Mouse (Mus musculus) kidney, adult 2 months (tissue): ENCODE results near the gene Psip1. TPM values are rescaled to one million over a fixed set of nuclear protein-coding genes. Genes with fewer than 3 reads are reported as not detected.
A peak's percentile ranks its signal among the peaks of the same experiment; 100 is the strongest.
"Not testable (repeated sequence)": the region's sequence is repeated elsewhere in the genome, so short reads cannot be mapped to it uniquely, and the experiment has no call there.

Experiments
- DNase-seq: peaks from one replicate; pipeline ENCODE4 v3.0.0; 2021
- H3K27ac ChIP-seq: fragments of 200-500 bp; 2 replicates; pipeline ENCODE4 v1.5.1; 2012; ENCODE audit warnings: low read depth, low read length, control low read depth, inconsistent platforms; ENCODE audit not compliant: insufficient read depth
- H3K27me3 ChIP-seq: fragments of 200-500 bp; replicated peaks from 2 replicates; pipeline ENCODE4 v1.6.1; 2012; ENCODE audit warnings: mild to moderate bottlenecking, moderate library complexity, low read length, inconsistent platforms; ENCODE audit not compliant: control insufficient read depth, insufficient read depth
- H3K36me3 ChIP-seq: fragments of 200-500 bp; 2 replicates; pipeline ENCODE4 v1.6.1; 2012; ENCODE audit warnings: mild to moderate bottlenecking, moderate library complexity, low read length, inconsistent platforms; ENCODE audit not compliant: control insufficient read depth, insufficient read depth
- H3K4me1 ChIP-seq: fragments of 200-500 bp; 2 replicates; pipeline ENCODE4 v1.6.1; 2011; ENCODE audit warnings: low read length; ENCODE audit not compliant: control insufficient read depth, insufficient read depth
- H3K4me3 ChIP-seq: fragments of 200-500 bp; 2 replicates; pipeline ENCODE4 v1.5.1; 2011; ENCODE audit warnings: mild to moderate bottlenecking, low read depth, low read length, control low read depth; ENCODE audit not compliant: insufficient read depth
- CTCF ChIP-seq: fragments of 200-500 bp; conservative IDR thresholded peaks from 2 replicates; pipeline ENCODE4 v1.5.1; 2011; ENCODE audit warnings: low read depth, mild to moderate bottlenecking, control low read depth, low read length, moderate library complexity, mixed read lengths; ENCODE audit not compliant: insufficient read depth, insufficient read length
- POLR2A ChIP-seq: fragments of 200-500 bp; IDR thresholded peaks from one replicate; pipeline ENCODE4 v1.6.1; 2011; ENCODE audit warnings: low read depth, low read length, control low read depth
- WGBS: fragments of 180-500 bp; shearing (Covaris S2); methylation state at CpG from one replicate; pipeline ENCODE4 v1.1.7; 2018; 5-methylcytosine and 5-hydroxymethylcytosine counted together
- polyA plus RNA-seq: library from polyadenylated mRNA; depleted of rRNA; stranded (reverse); fragments of >200 nt; gene quantifications from 2 replicates; pipeline ENCODE4 v1.2.3, GENCODE M21; 2012

The Psip1 gene
- polyA plus RNA-seq, 1 experiment = 11.0 TPM

- under 1% methylated on average over 18 of the region's 18 CpGs for WGBS
- DNase-seq = no peak
- TF ChIP-seq POLR2A (no peak), CTCF (no peak)
- Histone ChIP-seq H3K27ac (peak overlapping the region; percentile 27), H3K4me1 (peaks cover 3% of the 10 kb centered on the region; the same call in 1 of the 2 replicates), H3K4me3 (peak overlapping the region; percentile 66), H3K27me3 (no peaks in the 10 kb centered on the region), H3K36me3 (no peaks in the 10 kb centered on the region)
These were observed 39.4 kb upstream of the Psip1 start for GRCm38 (mm10) chr4:83525690-83526055.

- H3K27me3 ChIP-seq = no peaks in the 10 kb centered on the region
- peak; percentile 97 for DNase-seq
These were observed 38.8 kb upstream of the Psip1 start, which contains the start of gene Ccdc171 for GRCm38 (mm10) chr4:83524843-83525689. TSS of gene Ccdc171 (plus strand) at chr4:83525545.

DNA sequence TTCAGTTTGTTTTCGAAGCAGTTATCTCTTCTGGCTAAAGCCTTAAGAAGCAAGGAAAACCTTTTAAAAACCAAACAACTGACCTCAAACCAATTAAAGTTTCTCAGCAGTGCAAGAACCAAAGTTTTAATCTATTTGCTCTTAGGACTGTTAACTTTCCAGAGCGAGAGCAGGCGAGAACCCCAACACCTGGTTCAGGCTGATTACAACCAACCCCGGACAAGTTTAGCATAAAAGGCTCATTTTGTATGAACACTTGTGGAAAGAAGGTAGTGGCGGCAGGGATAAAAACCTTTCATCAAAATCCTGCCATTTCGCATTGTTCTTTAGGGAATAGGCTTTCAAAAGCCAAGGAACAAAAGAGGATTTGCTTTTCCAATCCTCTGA lies 38.2 kb upstream of the Psip1 start:
- Histone ChIP-seq H3K36me3 (no peaks in the 10 kb centered on the region), H3K27me3 (no peaks in the 10 kb centered on the region), H3K27ac (no peak overlapping the region), H3K4me3 (peak overlapping the region; percentile 71; the same call in 1 of the 2 replicates), H3K4me1 (peaks cover 3% of the 10 kb centered on the region; the same call in 1 of the 2 replicates)
- 17% methylated on average over 6 of the region's 6 CpGs for WGBS
- DNase-seq = no peak
- TF ChIP-seq CTCF (no peak), POLR2A (no peak)

More at GRCm38 (mm10) chr4:83524843-83525689, 38.8 kb upstream of the Psip1 start, which contains the start of gene Ccdc171:
- peak within 1 kb of the TSS; percentile 70 for H3K27ac ChIP-seq
- H3K4me1 ChIP-seq = peaks cover 3% of the 10 kb centered on the region; the same call in 1 of the 2 replicates
- H3K4me3 ChIP-seq = peak within 1 kb of the TSS; percentile 71
- WGBS = under 1% methylated on average over 72 of the region's 73 CpGs
- TF ChIP-seq POLR2A = peak; percentile 80
- TF ChIP-seq CTCF = no peak
- no peaks in the 10 kb centered on the region for H3K36me3 ChIP-seq

- H3K4me3 ChIP-seq = no peak overlapping the region
- peaks cover 3% of the 10 kb centered on the region; the same call in 1 of the 2 replicates for H3K4me1 ChIP-seq
- TF ChIP-seq POLR2A = no peak
- no peak for TF ChIP-seq CTCF
- 55% methylated on average over 5 of the region's 5 CpGs for WGBS
- no peak for DNase-seq
- H3K27me3 ChIP-seq = no peaks in the 10 kb centered on the region
- H3K36me3 ChIP-seq = no peaks in the 10 kb centered on the region
- no peak overlapping the region for H3K27ac ChIP-seq
These were observed 35.8 kb upstream of the Psip1 start for GRCm38 (mm10) chr4:83522066-83522465.

DNA sequence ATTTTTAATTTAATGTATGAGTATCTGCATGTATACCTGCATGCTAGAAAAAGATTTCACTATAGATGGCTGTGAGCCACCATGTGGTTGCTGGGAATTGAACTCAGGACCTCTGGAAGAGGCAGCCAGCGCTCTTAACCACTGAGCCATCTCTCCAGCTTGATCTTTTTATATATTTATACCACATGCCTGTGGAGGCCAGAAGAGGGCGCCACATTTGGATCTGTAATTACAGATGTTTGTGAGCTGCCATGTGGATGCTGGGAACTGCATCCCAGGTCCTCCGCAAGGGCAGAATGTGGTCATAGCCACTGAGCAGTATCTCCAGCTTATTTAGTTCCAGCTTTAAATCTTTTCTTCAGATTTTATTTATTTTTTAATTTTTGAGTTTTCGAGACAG lies 34.0 kb upstream of the Psip1 start:
- WGBS = 90% methylated on average over 4 of the region's 4 CpGs
- TF ChIP-seq POLR2A (no peak), CTCF (no peak; the same call in 1 of the 2 replicates)
- Histone ChIP-seq H3K36me3 (no peaks in the 10 kb centered on the region), H3K27me3 (no peaks in the 10 kb centered on the region), H3K4me1 (no peaks in the 10 kb centered on the region), H3K4me3 (no peak overlapping the region), H3K27ac (no peak overlapping the region)
- DNase-seq = no peak

GRCm38 (mm10) chr4:83519807-83520206 lies 33.5 kb upstream of the Psip1 start:
- no peaks in the 10 kb centered on the region for H3K36me3 ChIP-seq
- DNase-seq = no peak
- H3K4me1 ChIP-seq = no peaks in the 10 kb centered on the region
- TF ChIP-seq POLR2A (no peak), CTCF (no peak)
- H3K27ac ChIP-seq = no peak overlapping the region
- H3K4me3 ChIP-seq = no peak overlapping the region
- no peaks in the 10 kb centered on the region for H3K27me3 ChIP-seq

- H3K36me3 ChIP-seq = no peaks in the 10 kb centered on the region
- DNase-seq = no peak
- TF ChIP-seq POLR2A (no peak), CTCF (no peak)
- H3K4me1 ChIP-seq = no peaks in the 10 kb centered on the region
- H3K27me3 ChIP-seq = no peaks in the 10 kb centered on the region
- H3K4me3 ChIP-seq = no peak overlapping the region
- WGBS = 73% methylated on average over 2 of the region's 2 CpGs
- no peak overlapping the region for H3K27ac ChIP-seq
These were observed 32.9 kb upstream of the Psip1 start for GRCm38 (mm10) chr4:83519148-83519547.

- not testable (repeated sequence) for DNase-seq, H3K4me1 ChIP-seq, H3K4me3 ChIP-seq, H3K36me3 ChIP-seq, H3K27me3 ChIP-seq, H3K27ac ChIP-seq
- WGBS = 95% methylated on average over 5 of the region's 6 CpGs
These were observed 29.9 kb upstream of the Psip1 start for GRCm38 (mm10) chr4:83516144-83516543.
